Mouse (Mus musculus): ENCODE results near the gene Ints1.

Ints1 gene

DNA sequence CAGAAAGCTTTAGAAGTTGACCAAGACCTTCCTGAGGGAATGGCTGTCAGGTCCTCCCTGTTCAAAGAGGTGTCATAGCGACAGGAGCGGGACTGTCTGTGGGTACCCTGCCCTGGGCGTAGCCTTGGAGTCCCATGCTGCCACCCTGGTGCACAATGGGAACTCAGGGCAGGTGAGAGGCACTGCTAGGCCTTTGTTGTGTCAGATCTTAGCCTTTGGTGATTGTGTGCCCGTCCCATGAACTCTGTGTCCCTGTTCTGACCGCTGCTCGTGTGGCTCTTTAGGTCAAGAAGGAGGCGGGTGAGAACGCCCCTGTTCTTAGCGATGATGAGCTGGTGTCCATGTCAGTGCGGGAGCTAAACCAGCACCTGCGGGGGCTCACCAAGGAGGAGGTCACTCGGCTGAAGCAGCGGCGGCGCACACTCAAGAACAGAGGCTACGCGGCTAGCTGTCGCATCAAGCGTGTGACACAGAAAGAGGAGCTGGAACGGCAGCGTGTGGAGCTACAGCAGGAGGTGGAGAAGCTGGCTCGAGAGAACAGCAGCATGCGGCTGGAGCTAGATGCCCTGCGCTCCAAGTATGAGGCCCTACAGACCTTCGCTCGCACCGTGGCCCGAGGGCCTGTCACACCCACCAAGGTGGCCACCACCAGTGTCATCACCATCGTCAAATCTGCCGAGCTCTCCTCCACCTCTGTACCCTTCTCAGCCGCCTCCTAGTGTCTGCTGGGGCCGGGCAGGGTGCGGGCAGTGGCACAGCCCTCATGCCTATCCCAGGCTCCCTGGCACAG, 24.5 kb upstream of the Ints1 start:
- no peak for DNase-seq

GRCm38 (mm10) chr5:139799041-139799440, 23.6 kb upstream of the Ints1 start:
- DNase-seq: no peak

- no peak for DNase-seq
Observed at GRCm38 (mm10) chr5:139798168-139798900, 22.9 kb upstream of the Ints1 start.

DNA sequence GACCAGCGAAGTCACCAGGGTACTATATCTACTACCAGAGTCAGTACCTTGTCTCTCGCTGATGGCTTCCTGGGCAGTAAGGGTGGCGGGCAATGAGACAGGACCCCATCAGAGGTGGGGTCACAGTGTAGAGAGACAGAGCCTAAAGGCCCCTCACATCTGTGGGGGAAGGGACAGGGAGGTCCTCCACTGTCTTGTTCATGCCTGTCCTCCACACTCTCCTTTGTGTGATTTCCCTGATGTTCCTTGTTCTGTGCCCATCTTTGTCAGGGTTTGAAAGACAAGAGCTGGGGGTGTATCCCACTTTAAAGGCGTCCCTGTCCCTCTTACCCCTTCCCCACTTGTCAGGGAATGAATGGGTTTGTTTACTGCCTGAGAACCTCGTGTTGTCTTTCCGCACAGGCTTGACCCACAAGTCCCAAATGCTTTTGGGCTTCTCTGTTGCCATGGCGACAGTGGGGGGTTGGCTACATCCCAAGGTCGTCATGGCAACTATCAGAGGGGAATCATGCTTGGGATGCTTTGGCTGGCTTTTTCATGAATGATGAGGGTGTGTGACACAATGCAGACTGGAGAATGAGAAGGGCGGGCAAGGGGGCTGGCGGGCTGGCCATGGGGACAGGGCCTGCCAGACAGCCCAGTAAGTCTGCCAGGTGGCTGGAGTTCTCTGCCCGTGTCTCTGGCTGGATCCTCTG, 22.1 kb upstream of the Ints1 start:
- peak; percentile 89 to 92 for DNase-seq

DNA sequence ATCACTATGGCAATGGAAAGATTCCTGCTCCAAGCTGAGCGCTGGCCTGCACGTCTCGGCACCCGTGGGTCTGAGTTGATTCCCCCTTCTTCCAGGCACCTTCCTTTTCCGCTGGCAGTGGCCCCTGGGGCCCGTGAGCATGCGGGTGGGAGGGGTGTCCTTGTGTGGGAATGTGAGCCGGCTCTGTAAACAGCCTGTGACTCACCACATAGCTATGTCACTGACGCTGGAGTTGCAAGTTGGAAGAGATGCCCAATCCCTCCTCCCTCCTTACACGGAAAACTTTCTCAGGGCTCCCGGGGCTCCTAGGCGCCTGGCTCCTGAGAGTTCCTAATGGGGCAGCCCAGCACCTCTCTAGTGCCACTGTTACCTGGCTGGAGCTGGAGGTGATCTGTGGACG, 21.4 kb upstream of the Ints1 start:
- DNase-seq: peak; percentile 81 to 89

- no peak for DNase-seq
Observed at GRCm38 (mm10) chr5:139796001-139796620, 20.6 kb upstream of the Ints1 start.

GRCm38 (mm10) chr5:139794938-139795337, 19.5 kb upstream of the Ints1 start:
- DNase-seq: peak in 1 of 2 experiments; percentile 30

- DNase-seq: no peak
Observed at GRCm38 (mm10) chr5:139794137-139794536, 18.7 kb upstream of the Ints1 start.

DNA sequence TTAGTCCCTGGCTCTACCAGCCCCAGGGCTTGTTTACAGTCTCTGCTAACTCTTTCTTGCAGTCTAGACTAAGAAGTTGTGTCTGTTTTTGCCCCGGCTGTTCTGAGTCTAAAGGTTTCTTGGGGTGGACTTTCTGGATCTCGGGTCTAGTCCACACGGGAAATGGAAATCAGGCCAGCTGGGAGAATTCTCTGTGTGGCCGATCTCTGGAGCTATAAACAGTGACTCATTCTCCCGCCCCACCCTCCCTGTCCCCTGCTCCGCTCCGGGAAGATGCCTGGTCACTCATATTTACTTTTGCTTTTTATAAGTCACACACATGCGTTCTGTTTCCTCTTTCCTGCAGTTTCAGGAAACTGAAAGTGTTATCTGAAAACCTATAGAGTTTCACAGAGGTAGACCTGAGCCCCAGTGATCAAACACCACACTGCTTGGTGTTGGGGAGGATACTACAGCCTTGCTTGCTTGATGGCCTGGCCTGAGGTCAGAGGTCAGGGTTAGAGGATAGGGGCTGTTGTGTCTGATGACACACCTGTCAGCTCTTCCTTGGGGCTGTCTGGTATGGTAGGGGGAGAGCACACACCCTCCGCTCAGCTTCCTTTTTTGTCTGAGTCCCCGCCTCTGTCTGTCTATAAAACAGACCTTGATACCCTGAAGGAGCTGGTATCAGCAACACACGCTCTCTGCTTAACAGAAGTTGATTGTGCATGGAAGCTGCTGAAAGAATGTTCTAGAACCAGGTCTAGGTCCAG, 18.0 kb upstream of the Ints1 start:
- peak in 1 of 2 experiments; percentile 64 for DNase-seq

DNA sequence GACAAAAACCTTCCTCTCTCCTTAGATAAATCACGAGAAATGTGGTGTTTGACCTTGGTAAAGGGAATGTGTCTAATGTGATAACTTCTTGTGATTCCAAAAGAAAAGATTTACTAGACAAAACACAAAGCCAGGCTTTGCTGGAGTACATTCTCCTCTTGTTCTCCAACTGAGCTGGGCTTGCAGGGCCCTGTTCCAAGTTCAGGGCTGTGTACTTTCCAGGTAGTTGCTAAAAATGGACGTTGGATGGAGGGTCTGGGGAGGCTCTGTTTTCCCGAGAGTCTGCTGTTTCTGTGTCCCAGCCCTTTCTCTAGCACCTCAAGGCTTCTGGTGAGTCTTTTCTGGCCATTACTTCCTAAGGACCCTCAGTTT, 17.5 kb upstream of the Ints1 start:
- DNase-seq: no peak

DNA sequence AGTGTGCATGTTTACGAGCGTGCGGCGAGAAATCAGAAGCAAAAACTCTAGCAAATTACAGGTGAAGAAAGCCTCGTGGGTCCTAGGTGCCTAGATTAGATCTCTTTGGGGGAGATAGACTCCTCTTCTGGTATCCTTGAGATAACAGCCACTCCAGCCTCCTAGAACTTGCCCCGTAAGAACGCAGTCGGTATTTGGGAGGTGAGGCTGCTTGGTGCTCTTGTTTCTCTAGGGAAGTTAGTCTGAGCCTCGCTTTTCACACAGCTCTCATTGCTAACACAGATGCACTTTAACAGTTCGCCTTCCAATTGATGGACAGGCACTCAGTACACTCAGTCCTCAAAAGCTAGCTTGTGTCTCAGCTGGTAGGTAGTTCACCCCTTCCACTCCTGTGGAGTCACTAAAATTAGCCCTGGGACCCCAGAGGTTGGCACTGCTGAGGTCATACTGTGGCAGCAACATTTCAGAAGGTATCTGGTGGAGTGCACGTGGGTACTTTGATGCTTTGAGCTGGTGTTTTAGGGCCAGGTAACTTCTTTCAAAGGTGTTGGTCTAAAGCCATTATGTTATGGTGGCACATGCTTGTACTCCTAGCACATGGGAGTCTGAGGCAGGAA, 16.8 kb upstream of the Ints1 start:
- DNase-seq: no peak

GRCm38 (mm10) chr5:139791227-139792158, 16.0 kb upstream of the Ints1 start, which contains the start of gene Mafk:
Gene Mafk, plus strand, starts transcription at chr5:139791513.
- peak; percentile 99 for DNase-seq

- no peak for DNase-seq
Observed at GRCm38 (mm10) chr5:139789466-139789865, 14.0 kb upstream of the Ints1 start.

GRCm38 (mm10) chr5:139781406-139781805, 5.9 kb upstream of the Ints1 start:
- DNase-seq: no peak

DNA sequence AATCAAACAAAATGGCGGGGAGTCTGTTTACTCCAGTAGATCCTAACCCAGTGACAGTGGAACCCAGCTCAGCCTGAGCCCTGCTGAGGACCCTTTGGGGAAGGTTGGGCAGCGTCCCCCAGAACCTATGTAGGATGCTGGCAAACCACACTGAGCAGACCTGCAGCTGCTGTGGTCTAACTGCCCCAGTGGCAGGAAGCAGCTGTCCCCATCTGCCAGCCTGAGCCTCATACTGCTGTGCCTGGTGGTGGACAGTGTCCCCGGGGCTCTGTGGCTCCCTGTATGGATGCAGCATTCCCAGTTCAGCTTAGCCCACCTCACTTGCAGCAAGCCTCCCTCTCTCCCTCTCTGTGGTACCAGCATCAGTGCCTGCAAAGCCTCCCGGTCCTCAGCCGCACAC, 1.5 kb upstream of the Ints1 start:
- DNase-seq: no peak

- no peak for DNase-seq
Observed at GRCm38 (mm10) chr5:139768216-139768615, 7.3 kb downstream of the Ints1 start.

- DNase-seq: peak; percentile 45 to 61
Observed at GRCm38 (mm10) chr5:139764296-139764695, 11.2 kb downstream of the Ints1 start.

DNA sequence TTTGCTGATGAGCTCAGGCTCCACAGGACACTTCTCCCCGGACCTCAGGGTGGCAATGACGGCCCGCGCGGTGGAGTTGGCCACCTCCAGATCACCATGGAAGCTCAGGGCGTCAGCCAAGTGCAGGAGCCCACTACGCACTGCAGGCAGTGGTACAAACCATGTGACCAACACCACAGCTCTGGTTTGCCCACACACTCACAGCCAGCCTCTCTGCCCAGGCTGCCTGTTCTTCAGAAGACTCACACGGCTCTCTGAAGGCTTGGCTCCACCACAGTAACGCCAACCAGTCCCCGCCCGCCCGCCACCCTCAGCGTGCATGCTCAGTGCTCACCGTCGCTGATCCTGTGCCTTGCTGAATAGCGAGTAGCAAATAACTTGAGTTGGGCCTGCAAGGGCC, 17.4 kb downstream of the Ints1 start:
- DNase-seq: no peak

GRCm38 (mm10) chr5:139756586-139756985, 18.9 kb downstream of the Ints1 start:
- no peak for DNase-seq

DNA sequence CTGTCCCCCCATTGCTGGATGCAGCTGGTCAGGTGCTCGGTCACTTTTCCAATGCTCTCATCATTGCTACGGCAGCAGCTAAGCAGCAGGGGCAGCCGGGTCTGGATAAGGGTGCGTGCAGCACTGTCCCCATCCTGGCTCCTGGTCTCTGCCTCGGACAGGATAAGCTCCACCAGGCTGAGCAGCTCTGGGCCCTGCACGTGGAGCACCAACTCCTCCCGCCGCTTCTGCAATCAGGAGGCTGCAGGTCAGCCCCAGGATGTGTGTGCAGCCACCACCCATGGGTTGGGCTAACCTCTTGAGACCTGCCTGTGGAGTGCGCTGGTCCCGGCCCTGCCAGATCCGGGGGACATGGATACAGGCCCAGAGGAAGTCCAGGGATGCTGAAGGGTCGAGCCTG, 19.3 kb downstream of the Ints1 start:
- DNase-seq: no peak

- DNase-seq: peak; percentile 82 to 85
Observed at GRCm38 (mm10) chr5:139754753-139755152, 20.7 kb downstream of the Ints1 start.
